Mouse (Mus musculus): ENCODE measurements around the gene Tas2r103. TPM values are rescaled to one million over a fixed set of nuclear protein-coding genes. Genes with fewer than 3 reads are reported as not detected.

Gene Tas2r103
- polyA plus RNA-seq (2012; rRNA removed) = not detected in 2 replicates

GRCm38 (mm10) chr6:133037001-133037400 lies at the start of gene Tas2r103:
Gene Tas2r103, minus strand, starts transcription at chr6:133037101.
- no peak for DNase-seq (ENCODE audit: low spot score)

DNA sequence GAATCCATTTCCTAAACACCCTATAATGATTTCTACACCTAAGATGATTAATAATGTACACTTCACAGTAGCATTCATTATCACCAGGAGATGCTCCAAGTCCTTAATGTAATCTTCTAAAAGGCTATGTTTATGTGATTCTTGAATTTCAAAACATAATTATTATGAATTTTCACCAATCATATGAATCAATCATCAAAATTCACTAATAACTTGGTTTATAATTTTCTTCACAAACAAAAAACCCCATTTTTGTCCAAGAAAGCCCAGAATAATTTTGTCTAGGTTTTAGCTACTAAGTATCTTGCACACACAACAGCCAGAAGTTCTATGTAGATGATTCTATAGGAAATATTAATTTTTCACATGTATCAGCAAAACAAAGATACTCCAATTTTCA lies 18.8 kb upstream of the Tas2r103 start, which contains the start of gene Tas2r140:
Tas2r140 (minus strand) TSS at position 101 of the 400 bp plus-strand sequence.
- DNase-seq (ENCODE audit: low spot score) = no peak

Other genes starting within 250 kb of the Tas2r103 start
- not detected in 2 replicates for gene Tas2r117, start 234.3 kb downstream of the Tas2r103 start, polyA plus RNA-seq (2012; rRNA removed)
- gene Tas2r123, start 190.0 kb downstream of the Tas2r103 start, polyA plus RNA-seq (2012; rRNA removed) = not detected in 2 replicates
- gene Tas2r116, start 181.7 kb downstream of the Tas2r103 start, polyA plus RNA-seq (2012; rRNA removed) = not detected in 2 replicates
- not detected in 2 replicates for gene Tas2r110, start 169.1 kb downstream of the Tas2r103 start, polyA plus RNA-seq (2012; rRNA removed)
- gene Tas2r113, start 144.1 kb downstream of the Tas2r103 start, polyA plus RNA-seq (2012; rRNA removed) = not detected in 2 replicates
- gene Tas2r125, start 127.5 kb downstream of the Tas2r103 start, polyA plus RNA-seq (2012; rRNA removed) = not detected in 2 replicates
- not detected in 2 replicates for gene Tas2r129, start 86.0 kb downstream of the Tas2r103 start, polyA plus RNA-seq (2012; rRNA removed)
- gene Tas2r131, start 79.2 kb downstream of the Tas2r103 start, polyA plus RNA-seq (2012; rRNA removed) = not detected in 2 replicates
- not detected in 2 replicates for gene Tas2r109, start 56.1 kb downstream of the Tas2r103 start, polyA plus RNA-seq (2012; rRNA removed)
- not detected in 2 replicates for gene Tas2r140, start 18.7 kb upstream of the Tas2r103 start, polyA plus RNA-seq (2012; rRNA removed)
- gene Smim10l1, start 67.8 kb upstream of the Tas2r103 start, polyA plus RNA-seq (2012; rRNA removed) = 42.1 and 44.6 TPM in 2 replicates

Measured in urinary bladder, adult 2 months (tissue).